Mouse (Mus musculus): Measurements from ENCODE around the gene B3gnt9. TPM values are rescaled to one million over a fixed set of nuclear protein-coding genes. Genes with fewer than 3 reads are reported as not detected.
"Not testable (repeated sequence)": the region's sequence is repeated elsewhere in the genome, so short reads cannot be mapped to it uniquely, and the experiment has no call there.

The B3gnt9 gene
- polyA plus RNA-seq, 1 experiment from 2014 or later: 50.8 TPM

DNA sequence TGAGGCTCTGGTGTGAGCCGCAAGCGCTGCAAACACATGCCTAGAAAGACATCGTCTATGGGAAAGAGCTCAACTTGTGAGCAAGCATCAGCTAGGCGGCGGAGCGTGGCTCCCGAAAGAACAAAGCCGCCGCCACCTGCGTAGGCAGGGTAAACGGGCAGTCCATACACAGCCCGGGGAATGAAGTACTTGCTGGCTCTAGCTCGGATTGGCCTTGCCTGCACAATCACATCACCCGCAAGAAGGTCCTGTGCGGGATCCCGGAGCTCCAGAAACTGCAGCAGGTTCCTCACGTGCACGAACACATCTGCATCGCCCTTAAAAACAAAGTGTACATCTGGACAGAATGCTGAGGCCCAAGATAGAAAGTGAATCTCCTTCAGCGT, 1.2 kb downstream of the B3gnt9 start:
- peak overlapping the region; percentile 72 for H3K4me3 ChIP-seq
- peaks cover 46% of the 10 kb centered on the region for H3K36me3 ChIP-seq
- H3K4me2 ChIP-seq: peak overlapping the region; percentile 75
- no peak for ATAC-seq (ENCODE audit: insufficient number of reproducible peaks, low FRiP score, low TSS enrichment, low read depth)
- no peaks in the 10 kb centered on the region for H3K9me3 ChIP-seq
- peaks cover 24% of the 10 kb centered on the region for H3K27me3 ChIP-seq
- 30% methylated on average over 20 of the region's 20 CpGs for WGBS
- H3K27ac ChIP-seq: peak overlapping the region; percentile 97; the same call in 1 of the 2 replicates
- H3K4me1 ChIP-seq: peaks cover 27% of the 10 kb centered on the region
- H3K9ac ChIP-seq: peak overlapping the region; percentile 18; the same call in 1 of the 2 replicates

DNA sequence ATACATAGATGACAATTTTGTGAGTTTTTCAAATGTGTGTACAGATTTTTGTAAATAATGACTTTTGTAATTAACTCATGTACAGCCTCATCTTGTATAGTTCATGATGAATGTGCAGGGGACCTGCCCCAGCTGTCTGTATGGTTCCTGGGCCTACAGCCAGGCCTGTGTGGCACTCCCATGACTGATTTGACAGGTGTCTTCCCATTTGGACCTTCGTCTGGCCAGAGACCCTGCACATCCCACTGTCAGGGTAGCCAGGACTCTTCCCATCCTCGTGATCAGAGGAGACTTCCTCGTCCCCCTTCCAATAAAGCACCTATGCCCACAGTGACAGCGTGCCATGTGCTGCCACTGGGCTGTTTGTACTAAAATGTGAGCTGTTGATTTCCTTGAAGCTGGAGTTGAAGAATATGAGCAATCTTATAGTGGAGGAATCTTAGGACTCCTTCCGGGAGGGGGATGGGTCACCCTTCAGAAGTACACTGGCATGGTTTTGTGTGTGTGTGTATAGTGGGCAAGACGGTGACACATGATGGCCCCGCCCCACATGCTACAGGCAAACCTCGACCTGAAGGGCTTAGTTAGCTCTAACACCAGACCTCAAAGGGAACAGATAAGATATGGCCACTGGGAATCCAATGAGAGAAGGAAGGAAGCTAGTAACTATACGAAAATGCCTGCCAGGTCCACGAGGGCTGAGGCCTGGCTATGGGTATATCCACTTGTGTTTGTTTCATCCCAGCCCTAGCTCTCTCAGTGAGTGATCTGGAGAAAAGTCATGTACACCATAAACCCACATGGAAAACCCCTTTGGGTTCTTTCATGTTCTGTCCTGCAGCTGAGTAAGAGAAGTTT, 2.0 kb downstream of the B3gnt9 start:
- Histone ChIP-seq H3K9ac (no peak overlapping the region), H3K9me3 (no peaks in the 10 kb centered on the region), H3K27ac (no peak overlapping the region), H3K4me3 (peak overlapping the region; percentile 72; the same call in 1 of the 2 replicates), H3K4me1 (peaks cover 25% of the 10 kb centered on the region), H3K27me3 (peaks cover 15% of the 10 kb centered on the region), H3K36me3 (peaks cover 55% of the 10 kb centered on the region), H3K4me2 (peak overlapping the region; percentile 75)
- no peak for ATAC-seq (ENCODE audit: insufficient number of reproducible peaks, low FRiP score, low TSS enrichment, low read depth)
- 82% methylated on average over 10 of the region's 10 CpGs for WGBS

DNA sequence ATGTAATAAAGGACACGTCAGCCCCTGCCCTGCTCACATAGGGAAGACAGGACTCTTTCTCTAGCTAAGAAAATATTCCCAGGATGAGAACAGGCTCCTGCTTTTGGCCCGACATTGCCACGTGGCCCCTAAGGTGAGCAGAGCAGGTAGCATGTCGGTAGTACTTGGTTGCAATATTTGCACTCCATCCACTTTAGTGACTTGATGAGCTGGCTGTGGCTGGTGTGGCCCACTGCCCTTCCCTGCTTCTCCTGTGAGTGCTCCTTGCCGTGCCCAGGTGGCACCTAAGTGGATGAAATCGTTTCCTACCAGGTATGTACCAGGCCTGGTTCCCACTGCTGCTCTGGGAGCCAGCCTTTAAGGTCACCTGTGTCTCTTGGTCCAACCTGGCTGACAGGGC, 3.0 kb downstream of the B3gnt9 start:
- 87% methylated on average over 6 of the region's 6 CpGs for WGBS
- no peak for ATAC-seq (ENCODE audit: insufficient number of reproducible peaks, low FRiP score, low TSS enrichment, low read depth)
- H3K9me3 ChIP-seq: no peaks in the 10 kb centered on the region
- no peak overlapping the region for H3K27ac ChIP-seq
- H3K4me1 ChIP-seq: peaks cover 25% of the 10 kb centered on the region
- H3K9ac ChIP-seq: no peak overlapping the region
- peaks cover 64% of the 10 kb centered on the region for H3K36me3 ChIP-seq
- 0 out of 2 replicates have a peak, but pooled peaks cover 9% of the 10 kb centered on the region for H3K27me3 ChIP-seq
- H3K4me3 ChIP-seq: no peak overlapping the region
- H3K4me2 ChIP-seq: no peak overlapping the region

DNA sequence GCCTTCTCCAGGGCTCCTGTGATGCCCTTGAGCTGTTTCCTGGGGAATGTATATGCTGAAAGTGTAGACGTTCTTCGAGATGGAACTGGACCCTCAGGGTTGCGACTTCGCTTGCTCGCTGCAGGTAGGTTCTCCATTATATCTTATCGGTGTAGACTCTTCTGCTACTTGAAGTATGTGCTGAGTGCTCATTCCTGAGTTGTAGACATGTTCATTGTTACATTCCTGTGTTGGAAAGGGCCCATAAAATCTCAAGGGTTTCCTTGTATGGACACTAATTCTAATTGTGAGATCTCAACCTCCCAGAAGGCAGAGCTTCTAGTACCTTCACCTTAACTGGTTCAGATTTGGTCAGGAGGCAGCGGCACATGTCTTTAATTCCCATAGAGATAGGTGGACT, 13.9 kb downstream of the B3gnt9 start:
- peaks cover 46% of the 10 kb centered on the region for H3K36me3 ChIP-seq
- no peak overlapping the region for H3K9ac ChIP-seq

DNA sequence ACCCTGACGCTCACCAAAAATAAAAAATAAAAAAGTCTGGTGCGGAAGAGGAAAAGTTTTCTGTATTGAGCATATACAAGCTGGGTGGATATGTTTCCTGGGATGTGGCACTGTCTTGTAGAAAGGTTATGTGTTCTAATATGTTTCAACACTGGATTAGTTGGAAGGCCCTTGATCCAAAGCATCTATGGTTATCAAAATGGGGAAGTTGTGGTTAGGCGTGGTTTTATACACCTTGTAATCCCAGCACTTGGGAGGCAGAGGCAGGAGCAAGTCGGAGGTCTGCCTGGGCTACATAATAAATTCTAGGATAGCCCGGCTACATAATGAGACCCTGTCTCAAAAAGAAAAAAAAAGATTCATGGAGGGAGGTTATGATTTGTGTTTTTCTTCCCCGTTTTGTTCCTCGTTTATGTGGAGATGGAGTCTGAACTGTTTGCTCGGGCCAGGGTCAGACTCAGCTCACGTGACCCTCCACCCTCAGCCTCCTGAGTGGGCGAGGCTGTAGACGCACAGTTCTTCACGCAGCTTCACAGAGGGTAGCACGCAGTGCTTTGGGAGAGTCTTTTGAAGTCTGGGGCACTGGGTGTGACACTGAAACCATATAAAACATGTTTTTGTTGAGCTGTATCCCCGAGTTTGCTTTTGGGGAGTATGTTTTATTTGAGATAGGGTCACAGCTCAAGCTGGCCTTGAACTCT, 17.4 kb downstream of the B3gnt9 start:
- no peak overlapping the region for H3K27ac ChIP-seq
- no peaks in the 10 kb centered on the region for H3K4me1 ChIP-seq
- H3K9me3 ChIP-seq: no peaks in the 10 kb centered on the region
- no peak overlapping the region for H3K4me2 ChIP-seq
- H3K9ac ChIP-seq: no peak overlapping the region
- no peak for ATAC-seq (ENCODE audit: insufficient number of reproducible peaks, low FRiP score, low TSS enrichment, low read depth)
- H3K27me3 ChIP-seq: no peaks in the 10 kb centered on the region
- peaks cover 59% of the 10 kb centered on the region for H3K36me3 ChIP-seq
- H3K4me3 ChIP-seq: no peak overlapping the region
- WGBS: 88% methylated on average over 14 of the region's 14 CpGs

More for the DNA sequence above, 13.9 kb downstream of the B3gnt9 start:
- Histone ChIP-seq H3K27me3 (no peaks in the 10 kb centered on the region), H3K9me3 (no peaks in the 10 kb centered on the region), H3K27ac (no peak overlapping the region), H3K4me3 (no peak overlapping the region), H3K4me1 (no peaks in the 10 kb centered on the region), H3K4me2 (no peak overlapping the region)
- 97% methylated on average over 7 of the region's 7 CpGs for WGBS
- no peak for ATAC-seq (ENCODE audit: insufficient number of reproducible peaks, low FRiP score, low TSS enrichment, low read depth)

DNA sequence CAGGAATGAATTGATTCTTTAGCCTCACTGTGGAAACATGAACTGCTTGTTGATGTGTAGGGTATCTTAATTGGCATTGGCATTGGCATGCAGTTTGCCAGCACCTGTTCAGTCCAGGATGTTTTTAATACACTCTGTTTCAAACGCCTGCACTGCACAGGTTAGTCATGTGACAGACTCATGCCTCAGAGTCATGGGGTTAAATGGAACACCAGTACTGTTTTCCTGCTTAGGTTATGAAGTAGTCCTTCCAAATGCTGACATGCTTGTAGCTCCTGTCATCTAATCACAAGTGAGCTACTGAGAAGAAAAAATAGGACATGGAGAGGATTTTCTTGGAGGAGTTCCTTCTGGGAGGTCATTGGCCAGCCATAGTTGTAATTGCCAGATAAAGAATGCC, 19.7 kb downstream of the B3gnt9 start:
- no peak for ATAC-seq (ENCODE audit: insufficient number of reproducible peaks, low FRiP score, low TSS enrichment, low read depth)
- Histone ChIP-seq H3K9me3 (no peaks in the 10 kb centered on the region), H3K36me3 (peaks cover 45% of the 10 kb centered on the region), H3K4me2 (no peak overlapping the region), H3K4me1 (no peaks in the 10 kb centered on the region), H3K4me3 (no peak overlapping the region), H3K9ac (no peak overlapping the region), H3K27ac (no peak overlapping the region), H3K27me3 (no peaks in the 10 kb centered on the region)
- 70% methylated on average over 1 of the region's 1 CpGs for WGBS

DNA sequence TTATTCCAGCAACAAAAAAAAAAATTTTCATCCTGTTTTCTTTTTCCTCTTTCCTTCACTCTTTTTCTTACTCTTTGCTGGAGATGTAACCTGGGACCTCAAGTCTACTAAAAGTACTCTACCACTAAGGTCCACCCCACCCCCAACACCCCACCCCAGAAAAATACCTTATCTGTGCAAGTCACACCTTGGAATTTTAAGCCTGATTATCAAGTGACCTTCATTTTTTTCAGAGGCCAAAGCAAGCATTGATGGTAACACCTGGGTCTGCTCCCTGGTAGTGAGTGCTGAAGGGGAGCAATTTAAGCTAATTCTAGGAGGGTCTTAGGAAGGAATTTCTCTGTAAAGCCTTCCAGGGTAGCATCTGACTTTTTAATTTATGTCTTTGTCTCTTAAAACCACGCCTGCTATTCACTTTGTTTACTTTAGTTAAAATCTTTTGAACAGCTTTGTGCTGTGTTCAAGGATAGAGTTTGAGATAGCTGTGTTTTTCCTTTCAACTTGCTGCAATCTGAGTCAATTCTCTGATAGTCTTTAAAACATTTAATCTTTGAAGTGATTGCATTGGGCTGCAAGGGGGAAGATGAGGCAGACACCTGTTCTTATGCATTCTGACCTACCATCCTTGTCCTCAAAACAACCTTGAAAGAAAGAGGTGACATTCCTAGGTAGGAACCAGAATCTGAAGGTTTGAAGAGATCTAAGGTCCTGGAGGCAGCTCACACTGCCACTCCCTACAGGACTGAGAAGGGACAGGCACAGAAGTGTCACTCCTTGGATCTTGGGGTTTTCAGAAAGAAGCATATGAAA, 21.6 kb downstream of the B3gnt9 start:
- Histone ChIP-seq H3K9ac (no peak overlapping the region), H3K36me3 (peaks cover 28% of the 10 kb centered on the region), H3K9me3 (no peaks in the 10 kb centered on the region), H3K27ac (no peak overlapping the region), H3K4me1 (no peaks in the 10 kb centered on the region), H3K4me3 (no peak overlapping the region), H3K4me2 (no peak overlapping the region), H3K27me3 (no peaks in the 10 kb centered on the region)
- ATAC-seq (ENCODE audit: insufficient number of reproducible peaks, low FRiP score, low TSS enrichment, low read depth): no peak
- 56% methylated on average over 1 of the region's 1 CpGs for WGBS

DNA sequence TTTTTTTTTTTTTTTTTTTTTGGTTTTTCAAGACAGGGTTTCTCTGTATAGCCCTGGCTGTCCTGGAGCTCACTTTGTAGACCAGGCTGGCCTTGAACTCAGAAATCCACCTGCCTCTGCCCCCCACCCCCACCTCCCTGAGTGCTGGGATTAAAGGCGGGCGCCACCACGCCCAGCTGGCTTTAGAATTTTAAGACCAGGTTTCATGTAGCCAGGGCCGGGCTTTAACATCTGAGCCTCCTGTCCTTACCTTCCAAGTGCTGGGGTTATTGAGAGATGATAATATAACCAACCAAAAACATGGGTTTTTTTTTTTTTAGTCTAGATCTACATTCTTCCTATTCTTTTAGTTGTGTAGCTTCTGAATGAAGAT, 22.6 kb downstream of the B3gnt9 start:
- not testable (repeated sequence) for H3K4me1 ChIP-seq; H3K4me2 ChIP-seq; H3K4me3 ChIP-seq; H3K27me3 ChIP-seq; H3K27ac ChIP-seq; H3K9me3 ChIP-seq; ATAC-seq (ENCODE audit: insufficient number of reproducible peaks, low FRiP score, low TSS enrichment, low read depth); H3K9ac ChIP-seq
- WGBS: 87% methylated on average over 4 of the region's 4 CpGs
- H3K36me3 ChIP-seq: peaks cover 25% of the 10 kb centered on the region

DNA sequence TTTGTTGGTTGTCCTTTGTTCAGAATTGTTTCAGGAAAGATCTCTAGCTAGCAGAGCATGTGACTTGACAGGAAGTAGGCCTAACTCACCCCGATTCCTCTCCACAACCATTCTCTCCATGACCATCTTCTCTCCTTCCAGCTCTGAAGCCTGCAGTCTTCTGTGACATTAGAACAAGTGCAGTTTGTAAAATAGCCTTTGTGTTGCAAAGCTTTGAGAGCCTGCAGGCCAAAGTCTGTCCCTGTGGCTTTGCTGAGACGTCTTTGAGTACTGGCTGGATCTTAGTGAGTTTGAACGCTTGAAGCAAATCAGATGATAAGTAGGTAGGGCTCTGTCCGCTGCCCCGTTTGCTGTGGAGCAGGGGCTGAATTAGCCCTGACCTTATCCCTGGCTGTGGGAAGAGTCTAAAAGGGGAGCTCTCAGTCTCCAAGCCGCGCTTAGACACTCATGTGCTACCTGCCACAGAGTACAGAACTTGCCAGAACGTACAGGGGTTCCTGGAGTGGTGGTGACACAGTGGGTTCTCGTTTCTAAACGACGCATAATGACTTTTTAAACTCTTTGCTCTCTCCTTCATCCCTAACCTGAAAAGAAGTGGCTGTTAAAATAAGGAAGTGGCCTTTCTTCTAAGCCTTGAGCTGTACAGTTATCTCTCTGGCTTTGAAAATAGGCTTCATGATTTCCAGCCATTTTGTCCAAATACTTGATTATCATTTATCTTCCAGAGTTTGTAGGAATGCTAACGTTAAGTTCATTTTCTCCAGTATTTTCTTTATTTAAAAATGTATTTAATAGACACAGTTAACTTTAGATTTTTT, 23.2 kb downstream of the B3gnt9 start:
- no peak for ATAC-seq (ENCODE audit: insufficient number of reproducible peaks, low FRiP score, low TSS enrichment, low read depth)

DNA sequence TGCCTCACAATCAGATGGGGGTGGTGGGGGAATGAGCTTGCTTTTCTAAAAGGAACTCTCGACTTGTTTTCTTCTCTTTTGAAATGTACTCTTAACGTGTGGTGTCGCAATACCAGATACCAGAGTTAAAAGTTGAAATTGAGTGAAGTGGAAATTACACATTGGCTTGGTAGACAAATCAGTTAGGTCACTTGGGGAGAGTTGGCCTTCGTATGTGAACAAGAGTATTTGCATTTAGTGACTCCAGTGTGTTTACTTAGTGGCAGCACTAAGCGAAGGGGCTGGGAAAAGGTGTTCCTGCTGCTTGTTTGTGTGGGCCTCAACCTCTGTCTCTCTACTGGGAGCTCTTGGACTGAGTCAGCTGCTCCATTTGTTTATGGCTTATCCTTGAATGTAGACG, 29.0 kb downstream of the B3gnt9 start:
- Histone ChIP-seq H3K9ac (peak overlapping the region; percentile 73; the same call in 1 of the 2 replicates), H3K4me1 (peaks cover 20% of the 10 kb centered on the region), H3K27me3 (no peaks in the 10 kb centered on the region), H3K4me3 (peak overlapping the region; percentile 81), H3K36me3 (no peaks in the 10 kb centered on the region), H3K27ac (no peak overlapping the region), H3K4me2 (peak overlapping the region; percentile 79), H3K9me3 (no peaks in the 10 kb centered on the region)
- WGBS: 24% methylated on average over 6 of the region's 6 CpGs
- no peak for ATAC-seq (ENCODE audit: insufficient number of reproducible peaks, low FRiP score, low TSS enrichment, low read depth)

More for the DNA sequence above, 23.2 kb downstream of the B3gnt9 start:
- Histone ChIP-seq H3K9ac (no peak overlapping the region), H3K4me3 (no peak overlapping the region), H3K27me3 (no peaks in the 10 kb centered on the region), H3K27ac (no peak overlapping the region), H3K4me1 (no peaks in the 10 kb centered on the region), H3K9me3 (no peaks in the 10 kb centered on the region), H3K4me2 (no peak overlapping the region), H3K36me3 (peaks cover 25% of the 10 kb centered on the region)
- 88% methylated on average over 12 of the region's 12 CpGs for WGBS

DNA sequence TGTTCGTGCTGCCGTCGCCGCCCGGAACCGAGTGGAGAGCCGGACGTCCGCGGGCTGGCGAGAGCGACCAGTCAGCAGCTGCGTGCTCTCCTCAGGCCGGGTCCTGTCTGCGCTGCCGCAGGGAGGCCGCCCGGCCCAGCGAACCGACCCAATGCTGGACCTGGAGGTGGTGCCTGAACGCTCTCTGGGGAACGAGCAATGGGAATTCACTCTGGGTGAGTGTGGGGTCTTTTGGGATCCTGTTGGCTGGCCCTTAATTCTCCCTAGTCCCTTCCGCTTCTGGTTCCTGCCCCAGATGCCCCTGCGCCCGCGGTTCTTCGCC, 29.7 kb downstream of the B3gnt9 start:
- peak; percentile 37; the same call in 1 of the 2 replicates for ATAC-seq (ENCODE audit: insufficient number of reproducible peaks, low FRiP score, low TSS enrichment, low read depth)
- H3K4me3 ChIP-seq: peak overlapping the region; percentile 81
- WGBS: under 1% methylated on average over 27 of the region's 27 CpGs
- H3K27me3 ChIP-seq: no peaks in the 10 kb centered on the region
- peak overlapping the region; percentile 79 for H3K4me2 ChIP-seq
- peak overlapping the region; percentile 73 for H3K9ac ChIP-seq
- H3K9me3 ChIP-seq: no peaks in the 10 kb centered on the region
- H3K4me1 ChIP-seq: peaks cover 20% of the 10 kb centered on the region
- H3K27ac ChIP-seq: peak overlapping the region; percentile 93
- H3K36me3 ChIP-seq: no peaks in the 10 kb centered on the region
